Mouse (Mus musculus) kidney, postnatal 14 days (tissue): Measurements from ENCODE around the gene Zfp846.
"Not testable (repeated sequence)": the region's sequence is repeated elsewhere in the genome, so short reads cannot be mapped to it uniquely, and the experiment has no call there.

Experiments
- DNase-seq: peaks from one replicate; pipeline ENCODE4 v3.0.0; 2022; ENCODE audit warnings: mixed read lengths

The Zfp846 gene

DNA sequence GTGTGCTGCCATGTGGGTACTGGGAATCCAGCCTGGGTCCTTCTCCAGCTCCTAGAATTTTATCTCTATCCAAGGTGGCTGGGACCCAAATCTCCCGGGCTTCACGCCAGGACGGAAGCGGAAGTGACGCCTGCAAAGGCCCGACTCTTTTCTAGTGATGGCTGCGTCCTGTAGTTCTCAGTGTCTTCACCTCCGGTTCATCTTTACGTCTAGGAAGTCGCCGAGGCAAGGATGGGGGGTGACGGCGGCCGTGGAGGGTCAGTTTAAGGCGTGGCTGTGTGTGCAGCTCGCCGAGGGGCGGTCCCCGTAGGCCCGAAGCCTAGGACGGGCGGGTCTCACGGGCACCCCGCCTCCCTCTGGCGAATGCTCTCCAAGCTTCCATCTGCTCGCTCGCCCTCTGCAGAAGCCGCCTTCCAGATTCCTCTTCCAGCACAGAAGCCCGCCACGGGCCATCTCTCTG is at the start of gene Zfp846:
Gene Zfp846 (plus strand): TSS at position 117 of the 460 bp plus-strand sequence.
- DNase-seq = peak; percentile 99

GRCm38 (mm10) chr9:20534326-20534926 is 46.7 kb upstream of the Zfp846 start:
- no peak for DNase-seq

- no peak for DNase-seq
Measured at GRCm38 (mm10) chr9:20536598-20536997, 44.5 kb upstream of the Zfp846 start.

- DNase-seq = no peak
Measured at GRCm38 (mm10) chr9:20543496-20543895, 37.6 kb upstream of the Zfp846 start.

- DNase-seq = peak; percentile 91
Measured at GRCm38 (mm10) chr9:20544070-20544821, 36.8 kb upstream of the Zfp846 start.

- peak; percentile 57 for DNase-seq
Measured at GRCm38 (mm10) chr9:20545151-20545550, 35.9 kb upstream of the Zfp846 start.

DNA sequence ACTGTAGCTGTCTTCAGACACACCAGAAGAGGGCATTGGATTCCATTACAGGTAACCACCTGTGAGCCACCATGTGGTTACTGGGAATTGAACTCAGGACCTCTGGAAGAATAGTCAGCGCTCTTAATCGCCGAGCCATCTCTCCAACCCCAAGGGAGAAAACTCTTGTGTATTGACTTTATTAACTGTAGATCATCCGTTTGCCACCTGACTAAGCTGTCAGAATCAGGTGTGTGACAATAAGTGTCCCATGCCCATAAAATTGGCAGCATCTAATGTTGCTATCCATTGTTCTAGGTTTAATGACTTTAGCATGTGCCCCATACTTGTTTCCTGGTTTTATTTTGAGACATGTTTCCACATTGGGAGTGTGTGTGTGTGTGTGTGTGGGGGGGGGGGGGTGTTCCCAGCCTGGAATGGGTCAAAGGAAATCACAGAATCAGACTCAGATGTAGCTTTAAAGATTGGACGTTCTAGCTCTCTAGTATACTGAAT is 29.3 kb upstream of the Zfp846 start:
- DNase-seq = no peak

DNA sequence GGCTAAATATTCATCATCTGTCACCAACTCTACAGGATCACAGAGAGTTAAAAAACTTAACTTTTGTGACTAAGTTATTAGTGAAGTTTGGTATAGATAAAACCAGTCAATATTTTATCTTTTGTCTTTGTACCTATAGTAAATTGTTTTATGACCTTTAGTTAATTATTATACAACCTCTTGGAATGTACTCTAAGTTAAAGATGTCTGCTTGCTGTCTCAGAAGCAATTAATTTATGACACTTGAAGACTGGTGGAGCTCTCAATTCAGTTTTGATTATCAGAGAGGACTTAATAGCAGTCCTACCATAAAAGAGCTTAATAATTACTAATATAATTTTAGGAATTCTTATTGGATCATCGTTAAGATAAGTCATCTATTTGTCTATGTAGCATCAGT is 28.4 kb upstream of the Zfp846 start:
- no peak for DNase-seq

DNA sequence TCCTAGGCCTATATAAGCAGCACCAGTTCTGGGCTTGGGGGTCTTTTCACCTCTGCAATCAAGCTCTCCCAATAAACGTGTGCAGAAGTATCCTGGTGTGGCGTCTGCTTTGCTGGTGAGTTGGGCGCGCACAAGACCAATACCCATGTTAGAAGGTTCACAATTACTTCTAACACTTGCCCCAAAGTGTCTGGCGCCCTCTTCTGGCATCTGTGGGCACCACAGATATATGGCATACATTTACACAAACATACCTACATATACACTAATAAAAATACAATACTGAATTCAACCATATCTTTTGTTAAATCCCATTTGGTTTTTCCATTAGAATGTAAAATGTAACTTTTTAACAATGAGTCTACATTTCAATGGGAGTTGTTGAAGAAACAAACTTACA is 18.9 kb upstream of the Zfp846 start:
- DNase-seq = no peak

- DNase-seq = not testable (repeated sequence)
Measured at GRCm38 (mm10) chr9:20565326-20566030, 15.6 kb upstream of the Zfp846 start.

GRCm38 (mm10) chr9:20571060-20571459 is 10.0 kb upstream of the Zfp846 start:
- no peak for DNase-seq

- no peak for DNase-seq
Measured at GRCm38 (mm10) chr9:20576591-20576990, 4.5 kb upstream of the Zfp846 start.

- no peak for DNase-seq
Measured at GRCm38 (mm10) chr9:20601270-20601669, 20.2 kb downstream of the Zfp846 start.

DNA sequence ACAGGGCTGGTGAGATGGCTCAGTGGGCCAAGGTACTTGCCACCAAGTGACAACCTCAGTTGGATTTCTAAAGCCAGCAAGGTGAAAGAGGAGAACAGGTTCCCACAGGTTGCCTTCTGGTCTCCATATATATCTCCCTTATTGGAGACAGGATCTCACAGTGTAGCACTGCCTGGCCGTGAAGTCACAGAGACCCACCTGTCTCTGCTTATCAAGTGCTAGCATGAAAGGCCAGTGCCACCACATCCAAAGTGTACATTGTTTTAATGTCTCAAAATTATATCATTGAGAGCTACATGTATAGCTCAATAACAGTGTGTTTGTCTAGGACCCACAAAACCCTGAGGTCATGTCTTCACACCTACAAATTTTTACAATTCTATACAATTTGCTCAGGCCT is 25.2 kb downstream of the Zfp846 start:
- no peak for DNase-seq

DNA sequence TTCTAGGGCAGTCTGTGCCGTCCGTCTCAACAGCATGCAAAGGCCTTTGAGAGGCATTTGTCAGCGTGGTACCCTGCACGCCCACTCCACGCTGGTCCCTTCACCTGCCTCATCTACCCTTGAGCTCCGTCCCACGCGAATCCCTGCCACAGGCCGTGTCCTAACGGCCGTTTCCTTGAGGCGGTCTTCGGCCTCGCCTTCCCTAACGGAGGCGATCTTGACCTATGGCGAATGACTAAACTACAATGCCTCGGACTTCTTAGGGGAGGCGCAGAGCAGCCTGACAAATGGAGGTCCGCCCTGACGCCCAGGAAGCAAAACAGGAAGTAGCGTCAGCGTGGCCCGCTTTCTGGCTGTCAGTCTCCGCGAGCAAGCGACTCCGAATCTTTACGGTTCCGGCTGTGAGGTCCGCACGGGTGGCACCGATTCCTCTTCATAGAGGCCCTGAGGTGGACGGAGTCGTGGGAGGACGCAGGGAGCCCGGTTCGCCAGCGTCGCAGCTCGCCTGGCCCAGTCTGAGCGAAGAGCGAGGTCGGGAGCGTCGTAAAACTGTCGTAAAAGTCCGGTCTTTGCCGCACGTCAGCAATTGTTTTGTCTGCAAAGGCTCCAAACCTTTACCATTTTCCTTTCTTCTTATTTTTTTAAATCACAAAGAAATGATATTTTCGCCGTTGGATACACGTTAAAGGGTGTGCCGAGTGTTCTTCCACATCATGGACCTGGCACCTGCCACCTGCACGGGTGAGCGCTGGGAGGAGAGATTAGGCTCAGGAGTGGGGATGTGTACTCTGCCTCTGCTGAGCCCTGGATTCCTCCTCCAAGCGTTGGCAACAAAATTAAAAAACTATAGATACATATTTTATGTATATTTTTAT is 26.2 kb downstream of the Zfp846 start:
- peak; percentile 90 for DNase-seq

- DNase-seq = no peak
Measured at GRCm38 (mm10) chr9:20609831-20610464, 28.9 kb downstream of the Zfp846 start.

GRCm38 (mm10) chr9:20611976-20612375 is 30.9 kb downstream of the Zfp846 start:
- no peak for DNase-seq

DNA sequence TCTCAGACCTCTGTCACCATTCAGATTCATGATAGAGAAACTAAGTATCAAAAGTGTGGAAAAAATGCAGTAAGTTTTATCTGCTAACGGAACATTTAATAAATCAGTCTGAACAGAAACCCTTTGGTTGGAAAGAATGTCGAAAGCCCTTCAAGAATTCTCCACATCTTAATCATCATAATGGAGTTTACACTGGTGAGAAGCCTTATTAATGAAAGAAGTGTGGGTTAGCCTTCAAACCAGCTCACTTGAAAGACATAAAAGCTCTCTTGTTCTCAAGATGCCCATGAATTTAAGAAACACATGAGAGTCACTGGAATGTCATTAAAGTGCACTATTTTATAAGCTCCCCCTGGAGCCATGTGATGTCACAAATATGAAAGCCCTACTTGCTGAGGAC is 35.6 kb downstream of the Zfp846 start:
- DNase-seq = no peak

- DNase-seq = no peak
Measured at GRCm38 (mm10) chr9:20631332-20631731, 50.2 kb downstream of the Zfp846 start.

DNA sequence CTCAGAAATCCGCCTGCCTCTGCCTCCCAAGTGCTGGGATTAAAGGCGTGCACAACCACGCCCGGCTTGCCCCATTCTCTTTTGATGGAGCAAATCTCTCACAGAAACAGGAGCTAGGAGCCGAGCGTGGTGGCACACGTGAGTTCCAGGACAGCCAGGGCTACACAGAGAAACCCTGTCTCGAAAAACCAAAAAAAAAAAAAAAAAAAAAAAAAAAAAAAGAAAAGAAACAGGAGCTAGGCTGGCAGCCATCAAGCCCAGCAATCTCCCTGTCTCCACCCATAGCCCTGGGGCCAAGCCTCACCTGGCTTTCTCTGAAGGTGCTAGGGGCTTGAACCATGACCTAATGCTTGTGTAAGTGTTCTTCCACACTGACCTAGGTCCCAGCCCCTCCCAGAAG is 54.6 kb downstream of the Zfp846 start:
- not testable (repeated sequence) for DNase-seq

GRCm38 (mm10) chr9:20636256-20636655 is 55.2 kb downstream of the Zfp846 start:
- no peak for DNase-seq

GRCm38 (mm10) chr9:20636790-20637189 is 55.7 kb downstream of the Zfp846 start:
- no peak for DNase-seq
